Mouse (Mus musculus) bone marrow, adult 2 months (tissue): ENCODE results near the gene Pla2g15. TPM values are rescaled to one million over a fixed set of nuclear protein-coding genes. Genes with fewer than 3 reads are reported as not detected.
"Not testable (repeated sequence)": the region's sequence is repeated elsewhere in the genome, so short reads cannot be mapped to it uniquely, and the experiment has no call there.

ENCODE experiments used
- H3K27ac ChIP-seq: fragments of 200-500 bp; 2 replicates; pipeline ENCODE4 v1.5.1; 2012; ENCODE audit warnings: low read depth, mild to moderate bottlenecking, control low read depth, inconsistent platforms, low read length; ENCODE audit not compliant: control insufficient read depth, poor library complexity, insufficient read depth
- H3K4me1 ChIP-seq: fragments of 200-500 bp; 2 replicates; pipeline ENCODE4 v1.6.1; 2011; ENCODE audit warnings: low read length; ENCODE audit not compliant: control insufficient read depth, insufficient read depth
- H3K4me3 ChIP-seq: fragments of 200-500 bp; replicated peaks from 2 replicates; pipeline ENCODE3; 2011; ENCODE audit warnings: mild to moderate bottlenecking, low read depth, low read length, control low read depth; ENCODE audit not compliant: control insufficient read depth
- CTCF ChIP-seq: fragments of 200-500 bp; IDR thresholded peaks from 2 replicates; pipeline ENCODE4 v1.5.1; 2011; ENCODE audit warnings: low read length, control low read depth; ENCODE audit not compliant: control insufficient read depth, insufficient read depth
- POLR2A ChIP-seq: fragments of 200-500 bp; IDR thresholded peaks from 2 replicates; pipeline ENCODE4 v1.6.1; 2011; ENCODE audit warnings: low read depth, mild to moderate bottlenecking, control low read depth, low read length, borderline replicate concordance; ENCODE audit not compliant: control insufficient read depth
- WGBS: fragments of 180-500 bp; shearing (Covaris S2); methylation state at CpG from one replicate; pipeline ENCODE4 v1.1.7; 2018; 5-methylcytosine and 5-hydroxymethylcytosine counted together
- polyA plus RNA-seq: library from polyadenylated mRNA; stranded (reverse); fragments of >200 nt; gene quantifications from 2 replicates; pipeline ENCODE4 v1.2.4, GENCODE M21; 2011; ENCODE audit warnings: low replicate concordance; ENCODE audit not compliant: missing spikeins, insufficient read depth, insufficient read length

Pla2g15 gene
- polyA plus RNA-seq, 1 experiment: 20.8 TPM

DNA sequence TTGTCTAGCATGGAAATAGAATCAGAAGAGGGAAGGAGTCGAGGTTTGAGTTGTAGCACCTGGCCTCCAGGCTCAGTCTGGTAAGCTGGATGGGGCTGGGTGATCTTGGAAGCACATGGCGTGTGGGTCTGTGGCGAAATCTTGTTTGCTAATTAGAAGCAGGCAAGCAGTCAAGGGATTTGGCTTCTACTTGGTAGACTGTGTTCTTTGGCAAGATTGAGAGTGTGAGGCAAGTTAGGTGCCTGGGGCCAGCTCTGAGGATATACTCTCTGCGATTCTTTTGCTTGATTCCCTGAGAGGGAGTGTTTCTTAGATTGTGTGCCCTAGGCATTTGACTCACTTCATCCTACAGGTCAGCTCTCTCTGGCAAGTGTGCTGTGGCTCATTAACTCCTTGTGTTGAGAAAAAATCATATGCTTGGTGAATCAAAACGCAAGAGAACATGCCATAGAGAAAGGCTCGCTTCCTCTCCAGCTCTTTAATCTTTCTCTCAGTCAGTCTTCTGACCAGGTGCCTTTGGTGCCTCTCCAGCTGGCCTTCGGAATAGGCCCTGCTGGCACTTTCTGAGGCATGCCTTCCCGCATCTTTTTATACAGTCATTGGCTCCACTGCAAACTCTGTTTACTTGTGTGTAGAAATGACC is 35.5 kb downstream of the Pla2g15 start:
- H3K27ac ChIP-seq: no peak overlapping the region
- no peaks in the 10 kb centered on the region for H3K4me1 ChIP-seq
- TF ChIP-seq POLR2A: no peak
- TF ChIP-seq CTCF: no peak
- 79% methylated on average over 8 of the region's 8 CpGs for WGBS
- H3K4me3 ChIP-seq: no peak overlapping the region

DNA sequence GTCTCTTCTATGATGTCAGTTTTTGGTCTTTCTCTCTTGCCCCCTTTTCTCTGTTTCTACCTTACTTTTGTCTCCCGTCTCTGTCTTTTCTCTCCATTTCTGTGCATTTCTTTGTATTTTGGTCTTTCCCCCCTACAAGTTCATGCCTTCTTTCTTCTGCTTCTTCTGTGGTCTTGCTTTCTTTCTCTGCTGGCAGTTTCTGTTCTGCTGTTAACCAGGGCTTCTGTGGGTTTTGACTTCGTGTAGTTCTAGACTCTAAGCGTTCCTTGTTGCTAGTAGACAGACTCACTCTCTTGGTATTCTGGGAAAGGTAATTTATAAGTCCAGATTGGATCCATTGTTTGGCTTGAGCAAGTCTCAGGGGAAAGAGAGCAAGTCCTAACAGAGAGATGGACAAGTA is 36.2 kb downstream of the Pla2g15 start:
- Histone ChIP-seq H3K27ac (no peak overlapping the region), H3K4me1 (no peaks in the 10 kb centered on the region)
- WGBS: 81% methylated on average over 3 of the region's 3 CpGs

GRCm38 (mm10) chr8:106189162-106189561 is 39.0 kb downstream of the Pla2g15 start:
- WGBS: 88% methylated on average over 4 of the region's 4 CpGs
- no peak for TF ChIP-seq CTCF
- TF ChIP-seq POLR2A: no peak
- no peak overlapping the region for H3K27ac ChIP-seq
- H3K4me3 ChIP-seq: no peak overlapping the region
- H3K4me1 ChIP-seq: no peaks in the 10 kb centered on the region

More for the DNA sequence above, 36.2 kb downstream of the Pla2g15 start:
- TF ChIP-seq POLR2A: no peak
- no peak for TF ChIP-seq CTCF
- H3K4me3 ChIP-seq: no peak overlapping the region

DNA sequence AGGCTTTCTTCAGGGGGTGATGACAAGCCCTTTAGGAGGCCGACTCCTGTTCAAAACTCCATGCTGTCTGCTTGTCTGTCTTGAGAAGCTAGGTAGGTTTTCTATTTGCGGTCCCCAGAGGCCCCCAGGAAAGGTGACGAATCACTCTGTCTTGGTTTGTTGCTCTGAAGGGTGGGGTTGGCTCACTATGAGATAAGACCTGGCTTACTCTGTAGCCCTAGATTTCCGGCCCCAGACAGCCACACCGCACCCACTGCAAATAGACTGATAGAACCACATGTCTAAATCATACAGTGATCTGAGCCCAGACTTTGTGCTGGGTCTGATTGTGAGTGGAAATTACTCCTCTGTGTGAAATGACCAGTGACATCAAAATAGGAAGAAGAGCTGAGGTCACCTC is 41.4 kb downstream of the Pla2g15 start:
- TF ChIP-seq POLR2A (no peak), CTCF (no peak)
- Histone ChIP-seq H3K27ac (no peak overlapping the region), H3K4me3 (no peak overlapping the region), H3K4me1 (no peaks in the 10 kb centered on the region)
- 57% methylated on average over 5 of the region's 5 CpGs for WGBS

DNA sequence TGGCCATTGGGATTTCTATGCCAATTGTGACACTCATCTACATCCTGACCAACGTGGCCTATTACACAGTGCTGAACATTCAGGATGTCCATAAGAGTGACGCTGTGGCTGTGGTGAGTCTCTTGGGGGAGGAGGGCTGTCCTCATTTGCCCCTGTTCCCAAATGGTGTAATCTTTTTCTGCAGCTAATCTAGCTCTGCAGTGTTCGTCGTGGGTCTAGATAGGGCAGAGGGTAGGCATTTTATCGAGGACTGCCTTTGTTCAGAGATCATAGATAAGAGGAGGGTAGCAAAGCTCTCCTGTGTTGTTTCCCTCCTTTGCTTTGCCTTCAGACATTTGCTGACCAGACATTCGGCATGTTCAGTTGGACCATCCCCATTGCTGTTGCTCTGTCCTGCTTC is 43.0 kb downstream of the Pla2g15 start:
- 49% methylated on average over 6 of the region's 6 CpGs for WGBS
- Histone ChIP-seq H3K4me1 (no peaks in the 10 kb centered on the region), H3K4me3 (no peak overlapping the region), H3K27ac (no peak overlapping the region)
- TF ChIP-seq CTCF (no peak), POLR2A (no peak)

DNA sequence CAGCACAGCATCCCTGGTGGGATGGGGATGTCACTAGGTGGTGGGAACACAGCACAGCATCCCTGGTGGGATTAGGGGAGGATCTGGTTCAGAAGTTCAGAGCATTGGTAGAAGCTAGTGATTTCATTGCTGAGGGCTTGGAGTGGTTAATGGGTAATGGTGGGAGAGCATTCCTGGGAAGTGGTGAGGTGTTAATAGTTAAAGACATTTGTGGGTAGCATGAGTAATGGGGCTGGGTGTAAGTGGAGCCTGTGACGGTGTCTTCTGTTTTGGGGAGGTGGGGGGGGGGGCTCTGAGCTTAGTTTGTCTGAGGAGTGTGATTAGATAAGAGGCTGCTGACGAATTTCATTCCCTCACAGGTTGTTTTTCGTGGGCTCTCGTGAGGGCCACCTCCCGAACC is 43.9 kb downstream of the Pla2g15 start:
- no peak overlapping the region for H3K27ac ChIP-seq
- no peak overlapping the region for H3K4me3 ChIP-seq
- WGBS: 61% methylated on average over 5 of the region's 5 CpGs
- TF ChIP-seq CTCF: no peak
- TF ChIP-seq POLR2A: no peak
- H3K4me1 ChIP-seq: no peaks in the 10 kb centered on the region

GRCm38 (mm10) chr8:106198741-106199140 is 48.5 kb downstream of the Pla2g15 start:
- 18% methylated on average over 1 of the region's 1 CpGs for WGBS
- no peak overlapping the region for H3K4me3 ChIP-seq
- H3K4me1 ChIP-seq: no peaks in the 10 kb centered on the region
- H3K27ac ChIP-seq: no peak overlapping the region
- TF ChIP-seq POLR2A (no peak), CTCF (peak; percentile 26; the same call in 1 of the 2 replicates)

DNA sequence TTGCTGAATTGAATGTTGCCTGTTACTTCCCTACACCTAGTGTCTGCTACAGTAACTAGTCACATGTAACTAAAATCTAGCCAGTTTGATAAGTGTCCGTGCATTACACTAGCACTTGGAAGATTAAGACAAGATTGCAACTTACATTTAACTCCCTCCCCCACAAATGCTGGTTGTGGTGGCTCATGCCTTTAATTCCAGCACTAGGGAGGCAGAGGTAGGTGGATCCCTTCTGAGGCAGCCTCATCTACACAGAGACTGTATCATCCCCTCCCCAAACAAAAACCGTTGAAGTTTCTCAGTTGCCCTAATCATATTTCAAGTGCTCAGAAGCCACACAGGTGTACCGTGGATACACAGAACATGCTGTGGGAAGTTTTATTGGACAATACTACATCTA is 49.4 kb downstream of the Pla2g15 start:
- H3K27ac ChIP-seq, H3K4me3 ChIP-seq, H3K4me1 ChIP-seq: not testable (repeated sequence)
- 92% methylated on average over 3 of the region's 3 CpGs for WGBS
